Mouse (Mus musculus) neural tube, embryonic 14.5 days (tissue): Measurements from ENCODE around the gene Emc1. TPM values are rescaled to one million over a fixed set of nuclear protein-coding genes. Genes with fewer than 3 reads are reported as not detected.
"Not testable (repeated sequence)": the region's sequence is repeated elsewhere in the genome, so short reads cannot be mapped to it uniquely, and the experiment has no call there.

ENCODE experiments used
- ATAC-seq: fragments of 200-750 bp; cut with Nextera tagmentation; 2 replicates; pipeline ENCODE4 v1.8.0; 2017; ENCODE audit warnings: low read depth, mild to moderate bottlenecking, moderate TSS enrichment, moderate library complexity
- H3K27ac ChIP-seq: fragments of 300-500 bp; sonication (generic); 2 replicates; pipeline ENCODE4 v1.5.1; 2014; ENCODE audit warnings: low read depth, mild to moderate bottlenecking, control low read depth, low read length, moderate library complexity, mixed read lengths
- H3K27me3 ChIP-seq: fragments of 300-500 bp; sonication (generic); 2 replicates; pipeline ENCODE4 v1.6.1; 2014; ENCODE audit warnings: low read length; ENCODE audit not compliant: control insufficient read depth, insufficient read depth
- H3K36me3 ChIP-seq: fragments of 300-500 bp; sonication (generic); 2 replicates; pipeline ENCODE4 v1.6.1; 2014; ENCODE audit warnings: low read length, mixed read lengths; ENCODE audit not compliant: control insufficient read depth, insufficient read depth
- H3K4me1 ChIP-seq: fragments of 300-500 bp; sonication (generic); 2 replicates; pipeline ENCODE4 v1.6.1; 2014; ENCODE audit warnings: low read length; ENCODE audit not compliant: control insufficient read depth, insufficient read depth
- H3K4me2 ChIP-seq: fragments of 300-500 bp; sonication (generic); 2 replicates; pipeline ENCODE4 v1.6.1; 2014; ENCODE audit warnings: mild to moderate bottlenecking, low read depth, low read length, control low read depth
- H3K4me3 ChIP-seq: fragments of 300-500 bp; sonication (generic); 2 replicates; pipeline ENCODE4 v1.5.1; 2014; ENCODE audit warnings: low read depth, low read length, control low read depth, mixed read lengths
- H3K9ac ChIP-seq: fragments of 300-500 bp; sonication (generic); replicated peaks from 2 replicates; pipeline ENCODE4 v1.6.1; 2014; ENCODE audit warnings: low read depth, mild to moderate bottlenecking, control low read depth, low read length, mixed read lengths
- H3K9me3 ChIP-seq: fragments of 300-500 bp; sonication (generic); 2 replicates; pipeline ENCODE4 v1.6.1; 2016; ENCODE audit warnings: low read length; ENCODE audit not compliant: control insufficient read depth
- whole genome bisulfite sequencing: fragments of 180-500 bp; shearing (Covaris S2); extraction: QIAGEN DNeasy Blood & Tissue Kit; methylation state at CpG from one replicate; pipeline ENCODE4 v1.1.7; 2014; 5-methylcytosine and 5-hydroxymethylcytosine counted together
- polyA plus RNA-seq: library from polyadenylated mRNA; unstranded; fragments of >200 nt; fragmentation: Nextera tagmentation; extraction: Ambion mirVana; gene quantifications from 2 replicates; pipeline ENCODE4 v1.2.1, GENCODE M21; 2014

Emc1 gene
- polyA plus RNA-seq, 1 experiment from 2014 or later, result 44.8 TPM

DNA sequence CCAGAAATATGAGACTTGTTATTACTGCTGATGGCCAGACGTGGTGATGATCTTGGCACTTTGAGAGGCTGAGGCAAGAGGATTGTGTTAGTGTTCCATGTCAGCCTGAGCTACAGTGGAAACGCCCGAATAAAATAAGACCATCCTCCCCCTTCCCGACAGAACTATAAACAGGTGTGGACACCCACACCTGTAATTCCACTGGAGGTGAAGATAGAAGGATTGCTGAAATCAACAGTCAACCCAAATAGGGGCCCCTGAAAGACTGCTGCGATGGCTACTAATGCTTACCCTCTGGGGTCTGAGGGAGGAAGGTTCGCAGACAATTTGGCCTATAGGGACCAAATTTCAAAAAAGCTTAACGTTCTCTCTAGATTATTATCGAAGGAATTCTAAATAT, 27.3 kb downstream of the Emc1 start:
- H3K9me3 ChIP-seq, result no peaks in the 10 kb centered on the region
- peak overlapping the region; percentile 62 for H3K27ac ChIP-seq
- 14% methylated on average over 8 of the region's 8 CpGs for WGBS
- peaks cover 13% of the 10 kb centered on the region; the same call in 1 of the 2 replicates for H3K4me1 ChIP-seq
- ATAC-seq, result no peak
- peaks cover 20% of the 10 kb centered on the region for H3K36me3 ChIP-seq
- H3K27me3 ChIP-seq, result no peaks in the 10 kb centered on the region
- H3K9ac ChIP-seq, result peak overlapping the region; percentile 57
- peak overlapping the region; percentile 90 for H3K4me3 ChIP-seq
- peak overlapping the region; percentile 60 for H3K4me2 ChIP-seq

DNA sequence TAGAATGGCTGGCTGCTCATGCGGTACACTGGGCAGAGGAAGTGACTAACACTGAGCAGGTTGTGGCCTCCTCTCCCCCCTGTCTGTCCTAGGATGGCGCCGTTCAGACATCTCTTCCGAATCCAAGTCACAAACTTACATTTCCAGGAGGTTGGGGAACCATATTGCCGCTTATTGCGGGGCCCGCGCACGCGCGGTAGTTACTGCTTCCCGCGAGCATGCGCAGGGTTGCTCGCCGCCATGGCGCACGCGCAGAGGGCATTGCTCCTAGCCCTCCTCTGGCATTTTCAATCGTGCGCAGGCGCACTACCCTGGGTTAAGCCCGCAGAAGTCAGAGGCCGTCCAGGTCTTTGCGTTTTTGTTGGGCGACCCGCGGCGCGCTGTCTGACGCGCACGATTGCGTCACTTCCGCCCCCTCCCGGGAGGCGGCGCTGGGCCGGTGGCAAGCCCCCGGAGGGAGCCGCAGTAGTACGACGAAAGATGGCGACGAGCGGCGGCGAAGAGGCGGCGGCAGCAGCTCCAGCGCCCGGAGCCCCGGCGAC, 27.9 kb downstream of the Emc1 start:
- peak; percentile 94 for ATAC-seq

DNA sequence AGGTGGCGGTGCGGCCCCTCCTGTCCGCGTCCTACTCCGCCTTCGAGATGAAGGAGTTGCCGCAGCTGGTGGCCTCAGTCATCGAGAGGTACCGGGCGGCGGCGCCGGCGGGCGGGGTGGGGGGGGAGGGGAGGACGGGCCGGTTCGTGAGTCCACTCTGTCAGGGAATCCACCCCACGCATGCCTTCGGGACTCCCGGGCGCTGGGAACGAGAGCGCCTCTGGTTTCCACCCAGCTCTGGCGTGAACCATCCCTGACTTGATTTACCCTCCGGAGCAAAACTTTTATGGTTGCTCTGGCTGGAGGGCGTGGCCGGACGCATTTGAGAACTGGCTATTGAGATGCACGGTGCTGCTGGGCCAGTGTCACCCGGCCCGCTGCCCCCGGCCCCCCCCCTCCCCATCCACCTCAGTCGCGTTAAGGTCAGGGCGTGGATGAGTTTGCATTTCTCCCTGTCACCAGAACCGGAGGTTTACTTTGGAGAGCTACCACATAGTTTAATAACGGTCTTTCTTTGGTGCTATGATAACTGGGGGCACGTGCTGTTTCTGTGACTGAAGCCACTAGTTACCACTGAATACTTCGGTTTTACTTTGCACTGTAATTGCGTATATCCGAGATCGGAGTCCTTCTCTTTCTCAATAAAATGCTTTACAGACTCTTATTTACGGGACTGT, 28.5 kb downstream of the Emc1 start:
- Histone ChIP-seq H3K27me3 (no peaks in the 10 kb centered on the region), H3K9ac (peak overlapping the region; percentile 85), H3K27ac (peak overlapping the region; percentile 74), H3K4me1 (peaks cover 13% of the 10 kb centered on the region; the same call in 1 of the 2 replicates), H3K36me3 (peaks cover 9% of the 10 kb centered on the region; the same call in 1 of the 2 replicates), H3K4me2 (peak overlapping the region; percentile 80), H3K4me3 (peak overlapping the region; percentile 90), H3K9me3 (no peaks in the 10 kb centered on the region)
- WGBS, result 4% methylated on average over 43 of the region's 44 CpGs
- ATAC-seq, result peak; percentile 48; the same call in 1 of the 2 replicates

More for the DNA sequence above, 27.9 kb downstream of the Emc1 start:
- Histone ChIP-seq H3K9me3 (no peaks in the 10 kb centered on the region), H3K27ac (peak overlapping the region; percentile 74), H3K36me3 (peaks cover 15% of the 10 kb centered on the region), H3K9ac (peak overlapping the region; percentile 85), H3K4me3 (peak overlapping the region; percentile 90), H3K4me2 (peak overlapping the region; percentile 60), H3K27me3 (no peaks in the 10 kb centered on the region), H3K4me1 (peaks cover 13% of the 10 kb centered on the region; the same call in 1 of the 2 replicates)
- WGBS, result under 1% methylated on average over 52 of the region's 54 CpGs

DNA sequence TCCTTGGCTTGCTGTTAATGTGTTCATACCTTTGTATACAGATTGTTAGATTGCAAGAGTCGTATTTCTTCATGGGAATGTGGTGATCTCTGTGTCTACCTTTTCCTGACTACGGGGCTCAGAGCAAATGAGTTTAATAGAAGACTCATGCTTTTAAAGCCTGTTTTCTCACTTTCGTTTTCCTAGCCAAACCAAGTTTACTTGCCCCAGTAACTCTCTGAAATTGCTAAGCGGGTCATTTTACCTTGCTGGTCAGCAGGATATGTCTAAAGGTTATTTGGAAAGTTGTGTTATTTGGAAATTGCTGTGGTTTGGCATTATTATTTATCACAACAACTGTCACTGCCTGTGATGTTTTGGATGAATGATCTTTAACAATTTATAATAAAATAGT, 29.1 kb downstream of the Emc1 start:
- H3K36me3 ChIP-seq, result peaks cover 6% of the 10 kb centered on the region; the same call in 1 of the 2 replicates
- 56% methylated on average over 4 of the region's 4 CpGs for WGBS
- peak overlapping the region; percentile 90 for H3K4me3 ChIP-seq
- peak overlapping the region; percentile 80 for H3K4me2 ChIP-seq
- H3K9ac ChIP-seq, result peak overlapping the region; percentile 85; the same call in 1 of the 2 replicates
- no peak overlapping the region for H3K27ac ChIP-seq
- peaks cover 13% of the 10 kb centered on the region; the same call in 1 of the 2 replicates for H3K4me1 ChIP-seq
- ATAC-seq, result no peak
- H3K27me3 ChIP-seq, result no peaks in the 10 kb centered on the region
- H3K9me3 ChIP-seq, result no peaks in the 10 kb centered on the region

DNA sequence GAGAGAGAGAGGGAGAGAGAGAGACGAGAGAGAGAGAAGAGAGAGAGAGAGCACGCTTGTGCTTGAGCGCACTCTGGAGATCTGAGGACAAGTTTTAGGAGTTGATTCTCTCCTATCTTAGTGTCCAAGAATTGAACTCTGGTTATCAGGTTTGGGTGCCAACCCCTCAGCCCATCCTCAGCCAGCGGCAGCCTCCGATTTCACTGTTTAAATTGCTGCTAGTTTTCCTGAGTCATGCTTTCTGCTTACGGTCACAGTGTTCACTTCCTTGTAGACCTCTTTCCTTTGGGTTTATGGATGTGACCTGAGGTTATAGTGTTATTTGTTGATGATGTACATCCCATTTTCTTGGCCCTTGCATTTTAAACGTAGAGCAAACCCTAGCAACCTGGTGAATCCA, 29.8 kb downstream of the Emc1 start:
- 87% methylated on average over 7 of the region's 7 CpGs for WGBS
- Histone ChIP-seq H3K27ac (no peak overlapping the region), H3K4me3 (no peak overlapping the region), H3K36me3 (peaks cover 4% of the 10 kb centered on the region; the same call in 1 of the 2 replicates), H3K4me1 (peaks cover 13% of the 10 kb centered on the region; the same call in 1 of the 2 replicates), H3K4me2 (0 out of 2 replicates have a peak overlapping the region, but pooled peaks have one; percentile 15), H3K9me3 (no peaks in the 10 kb centered on the region), H3K27me3 (no peaks in the 10 kb centered on the region), H3K9ac (no peak overlapping the region)
- no peak for ATAC-seq

DNA sequence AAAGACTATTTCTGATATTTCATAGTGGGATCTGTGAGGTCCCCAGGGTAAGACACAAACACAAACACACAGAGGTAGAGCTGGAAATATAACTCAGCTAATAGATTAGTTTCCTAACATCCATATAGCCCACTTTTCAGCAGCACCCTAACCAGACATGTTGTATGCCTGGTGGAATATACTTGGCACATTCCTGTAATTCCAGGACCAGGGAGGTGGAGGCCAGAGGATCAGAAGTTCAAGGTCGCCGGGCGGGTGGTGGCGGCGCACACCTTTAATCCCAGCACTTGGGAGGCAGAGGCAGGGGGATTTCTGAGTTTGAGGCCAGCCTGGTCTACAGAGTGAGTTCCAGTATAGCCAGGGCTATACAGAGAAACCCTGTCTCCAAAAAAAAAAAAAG, 33.5 kb downstream of the Emc1 start:
- peaks cover 11% of the 10 kb centered on the region; the same call in 1 of the 2 replicates for H3K4me1 ChIP-seq
- H3K27ac ChIP-seq, H3K9me3 ChIP-seq, H3K27me3 ChIP-seq, H3K4me2 ChIP-seq, H3K36me3 ChIP-seq, ATAC-seq, H3K9ac ChIP-seq, H3K4me3 ChIP-seq: not testable (repeated sequence)
- 92% methylated on average over 5 of the region's 5 CpGs for WGBS

DNA sequence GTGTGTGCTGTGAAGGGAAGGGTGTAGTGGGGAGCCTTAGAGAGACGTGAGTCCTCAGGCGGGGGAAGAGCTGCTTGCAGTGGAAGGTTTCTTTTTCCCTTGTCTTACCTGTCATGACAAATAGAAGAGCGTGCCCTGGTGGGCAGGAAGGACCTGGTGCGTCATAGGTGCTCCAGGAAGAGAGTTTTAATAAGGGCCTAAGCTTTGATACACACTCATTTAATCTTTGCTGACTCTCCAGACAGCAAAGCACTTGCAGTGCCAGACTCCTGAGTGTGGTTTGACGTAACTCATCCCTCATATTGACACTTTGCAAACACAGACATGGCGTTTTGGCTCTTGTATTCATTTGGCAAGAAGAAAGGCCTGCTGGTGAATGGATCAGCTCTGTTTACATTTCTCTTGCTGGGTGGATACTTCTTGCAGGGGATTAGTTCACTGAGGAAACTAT, 34.5 kb downstream of the Emc1 start:
- Histone ChIP-seq H3K27ac (no peak overlapping the region), H3K27me3 (no peaks in the 10 kb centered on the region), H3K36me3 (peaks cover 13% of the 10 kb centered on the region), H3K4me2 (no peak overlapping the region), H3K9ac (no peak overlapping the region), H3K4me3 (no peak overlapping the region), H3K4me1 (peaks cover 4% of the 10 kb centered on the region; the same call in 1 of the 2 replicates), H3K9me3 (no peaks in the 10 kb centered on the region)
- WGBS, result 76% methylated on average over 6 of the region's 6 CpGs
- no peak for ATAC-seq

DNA sequence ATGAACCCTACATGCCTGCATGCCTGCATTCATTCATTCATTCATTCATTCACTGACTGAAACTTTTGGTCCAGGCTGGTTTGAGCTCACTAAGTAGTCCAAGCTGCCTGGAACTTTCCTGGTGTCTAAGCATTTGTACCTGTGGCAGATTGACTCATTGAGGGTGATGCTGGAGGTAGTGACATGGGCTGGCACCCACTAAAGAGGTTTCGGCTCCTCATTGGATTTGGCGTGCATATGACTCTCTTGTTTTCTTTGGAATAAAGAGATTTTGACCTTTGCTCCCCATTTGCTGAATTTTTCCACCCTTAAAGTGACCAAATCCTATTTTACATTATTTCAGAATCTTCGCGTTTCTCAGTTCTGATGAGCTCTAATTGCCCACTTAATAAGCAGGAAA, 37.2 kb downstream of the Emc1 start:
- 86% methylated on average over 4 of the region's 4 CpGs for WGBS
- ATAC-seq, result no peak
- H3K36me3 ChIP-seq, result peaks cover 31% of the 10 kb centered on the region

DNA sequence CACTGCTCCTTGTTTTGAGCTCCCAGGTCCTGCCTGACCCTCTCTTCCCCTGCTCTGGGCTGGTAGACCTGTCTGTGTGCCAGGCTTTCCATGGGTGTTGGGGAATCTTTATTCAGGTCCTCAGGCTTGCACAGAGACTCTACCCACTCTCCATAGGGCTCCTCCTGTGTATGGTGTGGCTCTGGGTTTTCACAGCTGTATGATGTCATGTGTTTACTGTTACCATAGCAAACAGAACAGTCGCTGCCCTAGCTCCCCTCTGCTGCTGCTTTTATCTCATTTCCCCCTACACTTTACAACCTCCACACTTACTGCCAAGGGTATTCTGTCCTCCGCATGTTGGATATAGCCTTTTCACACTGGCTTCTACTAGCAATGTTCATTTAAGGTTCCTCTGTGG, 43.0 kb downstream of the Emc1 start:
- Histone ChIP-seq H3K27me3 (no peaks in the 10 kb centered on the region), H3K4me3 (no peak overlapping the region), H3K4me1 (no peaks in the 10 kb centered on the region), H3K36me3 (peaks cover 78% of the 10 kb centered on the region), H3K4me2 (no peak overlapping the region), H3K27ac (no peak overlapping the region), H3K9me3 (no peaks in the 10 kb centered on the region), H3K9ac (no peak overlapping the region)
- WGBS, result 79% methylated on average over 2 of the region's 2 CpGs
- no peak for ATAC-seq

More for the DNA sequence above, 37.2 kb downstream of the Emc1 start:
- Histone ChIP-seq H3K4me1 (no peaks in the 10 kb centered on the region), H3K4me2 (no peak overlapping the region), H3K9me3 (no peaks in the 10 kb centered on the region), H3K27ac (no peak overlapping the region), H3K4me3 (no peak overlapping the region), H3K27me3 (no peaks in the 10 kb centered on the region), H3K9ac (no peak overlapping the region)
